Comparison of ENCODE assay signal across 13 mouse cellular contexts in genomic region chr9:41050331-41051079, GRCm38 (mm10). TPM values are rescaled to one million over a fixed set of nuclear protein-coding genes. Genes with fewer than 3 reads are reported as not detected.
DNase-seq lines count a peak whose midpoint lies in the region; ATAC-seq and TF ChIP-seq lines count a peak whose summit lies in the region.
"Had no signal": no experiment of that assay in that cellular context is flagged by ENCODE, and none has a peak within 500 bp of the region (broad histone marks: within the 10 kb centered on the region; RNA-seq: fewer than 3 reads in every experiment).

No protein-coding gene starts in this region.

- DNase-seq in heart, embryonic 10.5 days (ENCODE audit: low spot score): no peak
- DNase-seq in heart, adult 2 months: no peak
- peak; percentile 41 to 47 for DNase-seq in right cerebral cortex, postnatal 10 days (ENCODE audit: low spot score in 2 of 2)
- no peak for DNase-seq in right cerebral cortex, adult 2 months (ENCODE audit: low spot score in 2 of 2)
- no peak for DNase-seq in urinary bladder, adult 18-20 months (ENCODE audit: low spot score in 2 of 2)
- DNase-seq in lung, postnatal 36 days: no peak
- DNase-seq: adrenal gland, adult 8-10 months; kidney, postnatal 4 days had no signal

- ATAC-seq in CD4-positive, CD25-positive, alpha-beta regulatory T cell, adult 4 months: no peak
- ATAC-seq: lung, postnatal 0 days; Patski had no signal

- TF ChIP-seq CTCF in heart, adult 2 months (IDR thresholded peaks at IDR 0.05): no peak

- no peaks in the 10 kb centered on the region for H3K9me3 ChIP-seq in heart, embryonic 10.5 days

- TF ChIP-seq EP300 in heart, adult 2 months (IDR thresholded peaks at IDR 0.05; ENCODE audit: insufficient read depth, low read depth, low read length): no peak

- no peak overlapping the region for H3K4me3 ChIP-seq in heart, embryonic 10.5 days
- no peak overlapping the region for H3K4me3 ChIP-seq in heart, adult 2 months
- no peak overlapping the region for H3K4me3 ChIP-seq in macrophage (ENCODE audit: inconsistent target)

- intact Hi-C loops in heart, adult 2 months (cut with DNase I): no loop called here

- no peaks in the 10 kb centered on the region for H3K27me3 ChIP-seq in heart, embryonic 10.5 days (ENCODE audit: insufficient read depth, poor library complexity, severe bottlenecking)
- H3K27me3 ChIP-seq in heart, adult 2 months (ENCODE audit: control insufficient read depth, insufficient read depth, low read length): no peaks in the 10 kb centered on the region
- H3K27me3 ChIP-seq: Patski had no signal

- H3K27ac ChIP-seq in heart, embryonic 10.5 days: peak overlapping the region; percentile 71; the same call in 1 of the 2 replicates
- H3K27ac ChIP-seq in heart, adult 2 months: no peak overlapping the region
- H3K27ac ChIP-seq in macrophage: peak overlapping the region; percentile 32

- peaks cover 31% of the 10 kb centered on the region for H3K4me1 ChIP-seq in heart, embryonic 10.5 days
- H3K4me1 ChIP-seq in heart, adult 2 months (ENCODE audit: control insufficient read depth, insufficient read depth, low read length): no peaks in the 10 kb centered on the region

- no peak for TF ChIP-seq POLR2A in heart, adult 2 months (IDR thresholded peaks at IDR 0.05; ENCODE audit: insufficient read depth, low read depth, low read length)

- peaks cover 15% of the 10 kb centered on the region; the same call in 1 of the 2 replicates for H3K36me3 ChIP-seq in heart, embryonic 10.5 days
- no peaks in the 10 kb centered on the region for H3K36me3 ChIP-seq in heart, adult 2 months (ENCODE audit: control insufficient read depth, insufficient read depth, low read length)
- H3K36me3 ChIP-seq in macrophage (ENCODE audit: inconsistent target): no peaks in the 10 kb centered on the region

- no peak overlapping the region for H3K9ac ChIP-seq in heart, adult 2 months (ENCODE audit: low read depth, low read length)

- no peaks in the 10 kb centered on the region for H3K79me2 ChIP-seq in heart, adult 2 months (replicated peaks; ENCODE audit: control insufficient read depth, insufficient read depth, low read length)
- peaks cover 28% of the 10 kb centered on the region; the same call in 1 of the 2 replicates for H3K79me2 ChIP-seq in macrophage (ENCODE audit: inconsistent target)

- 56% methylated on average over 12 of the region's 12 CpGs for WGBS in heart, embryonic 10.5 days
- WGBS in heart, adult 2 months: 40% methylated on average over 12 of the region's 12 CpGs
- WGBS in macrophage (ENCODE audit: missing documents): 93% methylated on average over 12 of the region's 12 CpGs

RNA-seq across cellular contexts. Expression of gene Crtam, which starts 46.1 kb away (rescaled TPM):
- polyA plus RNA-seq in heart, embryonic 10.5 days (2016; fragmentation: Nextera tagmentation; extraction: Ambion mirVana): 0.12 and 0.29 TPM in 2 replicates
- total RNA-seq in heart, adult 2 months (2021): not detected
- 0.12 TPM in 1 of 2 replicates, not detected in the other for polyA plus RNA-seq in heart, adult 2 months (2012; rRNA removed)
- total RNA-seq in macrophage (2018; cell fraction: chromatin; rRNA removed): 1 to 10 TPM in 2 of 26 experiments, under 1 TPM in 15, not detected in 9; 0.13 to 1.2 (median 0.46) TPM
- under 1 TPM in 1 of 26 experiments, not detected in 25; 0.07 TPM for total RNA-seq in macrophage (2018; cell fraction: cytosol; rRNA removed)
- total RNA-seq in macrophage (2018; cell fraction: nucleus; rRNA removed): 1 to 10 TPM in 1 of 26 experiments, under 1 TPM in 11, not detected in 14; 0.11 to 1.7 (median 0.26) TPM
- polyA plus RNA-seq in macrophage (2018): not detected in 3 replicates
- 1 to 10 TPM; 1.1 to 1.2 TPM for polyA plus RNA-seq in CD4-positive, CD25-positive, alpha-beta regulatory T cell, adult 4 months (2017; shearing (Covaris generic))
- total RNA-seq: heart, adult 8-10 months had no signal
- polyA plus RNA-seq: Patski had no signal

Comparison
In these comparisons a context has a peak if more than half of its experiments do, and no peak if none do; other contexts are left out.
1. DNase-seq: peak in right cerebral cortex, postnatal 10 days (2 of 2); none in heart, embryonic 10.5 days (single experiment), heart, adult 2 months (0 of 2), right cerebral cortex, adult 2 months (0 of 2), urinary bladder, adult 18-20 months (0 of 2) and lung, postnatal 36 days (single experiment).